Mouse (Mus musculus) thymus, adult 2 months (tissue): ENCODE results near the gene Prkn.

Source experiments
- CTCF ChIP-seq: fragments of 200-500 bp; IDR thresholded peaks from 2 replicates; pipeline ENCODE4 v1.5.1; 2012; ENCODE audit warnings: mild to moderate bottlenecking, control low read depth, low read length, moderate library complexity, borderline replicate concordance; ENCODE audit not compliant: control insufficient read depth, poor library complexity, insufficient read depth; ENCODE audit errors: extremely low read depth
- POLR2A ChIP-seq: fragments of 200-500 bp; IDR thresholded peaks from 2 replicates; pipeline ENCODE4 v1.6.1; 2012; ENCODE audit warnings: mild to moderate bottlenecking, low read length, control low read depth, moderate library complexity; ENCODE audit not compliant: control insufficient read depth, poor library complexity, insufficient read depth; ENCODE audit errors: extremely low read depth

GRCm38 (mm10) chr17:11921026-11921425, 1080.8 kb downstream of the Prkn start:
- TF ChIP-seq POLR2A (no peak), CTCF (no peak)
